Mouse (Mus musculus) ES-E14 (cell line): ENCODE results near the gene Zbp1.

ENCODE experiments used
- MAFK ChIP-seq: IDR thresholded peaks from 2 replicates; pipeline ENCODE4 v1.6.1; 2014; ENCODE audit warnings: mild to moderate bottlenecking, low read depth, low read length, inconsistent platforms; ENCODE audit not compliant: insufficient read depth
- ZC3H11A ChIP-seq: IDR thresholded peaks from 2 replicates; pipeline ENCODE4 v1.6.1; 2012; ENCODE audit warnings: low read depth, mild to moderate bottlenecking, inconsistent platforms, low read length, borderline replicate concordance

DNA sequence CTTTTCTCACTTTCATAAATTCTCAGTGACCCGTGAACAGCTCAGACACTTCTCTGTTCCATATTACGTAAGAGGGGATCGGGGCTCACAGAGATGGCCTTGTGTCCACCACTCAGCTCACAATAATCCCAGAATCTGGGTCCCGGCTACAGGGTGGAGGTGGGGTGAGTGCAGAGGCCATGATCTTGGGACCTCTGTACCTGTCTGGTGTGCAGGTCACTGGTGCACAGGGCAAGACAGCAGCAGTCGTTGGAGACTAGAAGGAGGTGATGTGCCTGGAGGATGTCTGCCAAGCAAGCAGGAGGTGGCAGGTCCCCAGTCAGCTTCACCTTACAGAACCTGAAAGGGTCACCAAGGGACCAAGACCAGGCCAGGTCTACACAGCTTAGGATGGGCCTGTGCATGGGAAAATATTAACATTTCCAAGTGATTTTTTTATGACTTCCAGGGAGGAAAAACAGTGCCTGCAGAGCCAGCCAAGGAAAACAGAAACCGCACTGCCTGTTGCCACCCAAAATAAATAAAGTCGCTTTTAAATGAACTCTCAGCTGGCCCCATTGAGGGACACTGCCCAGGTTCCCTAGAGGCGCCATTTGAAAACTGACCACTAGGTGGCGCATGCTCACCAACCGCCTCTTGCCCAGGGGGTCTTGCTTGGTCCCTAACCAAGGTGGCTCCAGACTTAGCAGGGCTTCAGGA, 682 bp upstream of the Zbp1 start:
- no peak for TF ChIP-seq MAFK
- no peak for TF ChIP-seq ZC3H11A
